Comparison of ENCODE assay signal across 9 mouse cellular contexts in genomic region chr2:52176537-52176936, GRCm38 (mm10).
DNase-seq lines count a peak whose midpoint lies in the region; ATAC-seq and TF ChIP-seq lines count a peak whose summit lies in the region.
"Had no signal": no experiment of that assay in that cellular context is flagged by ENCODE, and none has a peak within 500 bp of the region (broad histone marks: within the 10 kb centered on the region; RNA-seq: fewer than 3 reads in every experiment).

No protein-coding gene starts in this region.

- no peak for TF ChIP-seq CTCF in hindbrain, postnatal 0 days (IDR thresholded peaks at IDR 0.05; ENCODE audit: low read depth)
- TF ChIP-seq CTCF in forebrain, postnatal 0 days (IDR thresholded peaks at IDR 0.05; ENCODE audit: low read depth), result no peak

- no peaks in the 10 kb centered on the region for H3K4me1 ChIP-seq in hindbrain, postnatal 0 days (ENCODE audit: insufficient read depth, low read length)
- no peaks in the 10 kb centered on the region for H3K4me1 ChIP-seq in hindbrain, embryonic 13.5 days (replicated peaks)
- 0 out of 2 replicates have a peak, but pooled peaks cover 7% of the 10 kb centered on the region for H3K4me1 ChIP-seq in forebrain, postnatal 0 days (ENCODE audit: insufficient read depth)

- WGBS in hindbrain, postnatal 0 days, result 51% methylated on average over 8 of the region's 8 CpGs
- WGBS in hindbrain, embryonic 13.5 days, result 77% methylated on average over 8 of the region's 8 CpGs
- WGBS in forebrain, postnatal 0 days, result 51% methylated on average over 8 of the region's 8 CpGs

- ATAC-seq in hindbrain, postnatal 0 days, result peak; percentile 62; the same call in 1 of the 2 replicates
- ATAC-seq in hindbrain, embryonic 13.5 days (ENCODE audit: low FRiP score), result no peak
- ATAC-seq in forebrain, postnatal 0 days, result peak; percentile 94

- H3K27ac ChIP-seq in hindbrain, postnatal 0 days, result no peak overlapping the region
- no peak overlapping the region for H3K27ac ChIP-seq in hindbrain, embryonic 13.5 days
- peak overlapping the region; percentile 67 for H3K27ac ChIP-seq in forebrain, postnatal 0 days (ENCODE audit: low read depth, low read length)

- intact Hi-C loops in heart, postnatal 36 days (cut with DNase I), result no loop called here
- intact Hi-C loops in heart, postnatal 10 days (cut with DNase I), result no loop called here

- no peak overlapping the region for H3K9ac ChIP-seq in hindbrain, postnatal 0 days (replicated peaks; ENCODE audit: low read length)
- no peak overlapping the region for H3K9ac ChIP-seq in hindbrain, embryonic 13.5 days
- no peak overlapping the region for H3K9ac ChIP-seq in forebrain, postnatal 0 days

- peak; percentile 9 for DNase-seq in hindbrain, postnatal 0 days (ENCODE audit: low spot score)
- DNase-seq in forebrain, postnatal 0 days, result peak; percentile 76
- DNase-seq in left cerebral cortex, adult 9 months (ENCODE audit: low spot score in 2 of 2), result peak; percentile 55 to 86
- DNase-seq in thymus, postnatal 10 days (ENCODE audit: low spot score in 2 of 2), result peak; percentile 4 to 8
- no peak for DNase-seq in heart, postnatal 36 days
- no peak for DNase-seq in heart, postnatal 10 days
- DNase-seq in urinary bladder, postnatal 25 days (ENCODE audit: low spot score), result no peak
- DNase-seq: lung, adult 2 months had no signal

- H3K36me3 ChIP-seq in hindbrain, postnatal 0 days (ENCODE audit: insufficient read depth, low read length), result no peaks in the 10 kb centered on the region
- no peaks in the 10 kb centered on the region for H3K36me3 ChIP-seq in hindbrain, embryonic 13.5 days
- no peaks in the 10 kb centered on the region for H3K36me3 ChIP-seq in forebrain, postnatal 0 days (ENCODE audit: insufficient read depth)

- no peak overlapping the region for H3K4me3 ChIP-seq in hindbrain, postnatal 0 days (ENCODE audit: low read length)
- H3K4me3 ChIP-seq in hindbrain, embryonic 13.5 days, result no peak overlapping the region
- no peak overlapping the region for H3K4me3 ChIP-seq in forebrain, postnatal 0 days (ENCODE audit: low read depth, low read length)

- H3K9me3 ChIP-seq in hindbrain, postnatal 0 days (ENCODE audit: low read length), result no peaks in the 10 kb centered on the region
- no peaks in the 10 kb centered on the region for H3K9me3 ChIP-seq in hindbrain, embryonic 13.5 days
- H3K9me3 ChIP-seq in forebrain, postnatal 0 days (ENCODE audit: low read length), result no peaks in the 10 kb centered on the region

- no peak overlapping the region for H3K4me2 ChIP-seq in hindbrain, postnatal 0 days (ENCODE audit: low read depth, low read length)
- H3K4me2 ChIP-seq in hindbrain, embryonic 13.5 days, result no peak overlapping the region
- no peak overlapping the region for H3K4me2 ChIP-seq in forebrain, postnatal 0 days (ENCODE audit: low read depth)

- no peaks in the 10 kb centered on the region for H3K27me3 ChIP-seq in hindbrain, postnatal 0 days (ENCODE audit: insufficient read depth, low read length)
- H3K27me3 ChIP-seq in hindbrain, embryonic 13.5 days, result no peaks in the 10 kb centered on the region
- H3K27me3 ChIP-seq in forebrain, postnatal 0 days (ENCODE audit: insufficient read depth, low read length), result no peaks in the 10 kb centered on the region

Comparison
In these comparisons a context has a peak if more than half of its experiments do, and no peak if none do; other contexts are left out.
1. DNase-seq: peak in hindbrain, postnatal 0 days (single experiment), forebrain, postnatal 0 days (single experiment), left cerebral cortex, adult 9 months (2 of 2) and thymus, postnatal 10 days (2 of 2); none in heart, postnatal 36 days (0 of 2), heart, postnatal 10 days (0 of 2) and urinary bladder, postnatal 25 days (single experiment).